Mouse (Mus musculus) thymus, adult 2 months (tissue): ENCODE data around the gene Vsig1. TPM values are rescaled to one million over a fixed set of nuclear protein-coding genes. Genes with fewer than 3 reads are reported as not detected.

Experiments
- DNase-seq: peaks from one replicate; pipeline ENCODE4 v3.0.0; 2021
- H3K27ac ChIP-seq: fragments of 200-500 bp; 2 replicates; pipeline ENCODE4 v1.5.1; 2012; ENCODE audit warnings: low read length, control low read depth; ENCODE audit not compliant: control insufficient read depth, insufficient read depth
- H3K27me3 ChIP-seq: fragments of 200-500 bp; 2 replicates; pipeline ENCODE4 v1.6.1; 2012; ENCODE audit warnings: mild to moderate bottlenecking, low read length, moderate library complexity, mixed read lengths; ENCODE audit not compliant: control insufficient read depth, insufficient read depth
- H3K36me3 ChIP-seq: fragments of 200-500 bp; 2 replicates; pipeline ENCODE4 v1.6.1; 2012; ENCODE audit warnings: mild to moderate bottlenecking, low read length, moderate library complexity; ENCODE audit not compliant: control insufficient read depth, insufficient read depth
- H3K4me1 ChIP-seq: fragments of 200-500 bp; replicated peaks from 2 replicates; pipeline ENCODE4 v1.6.1; 2012; ENCODE audit warnings: low read length; ENCODE audit not compliant: control insufficient read depth, insufficient read depth
- H3K4me3 ChIP-seq: fragments of 200-500 bp; 2 replicates; pipeline ENCODE4 v1.5.1; 2012; ENCODE audit warnings: mild to moderate bottlenecking, low read length, control low read depth, moderate library complexity; ENCODE audit not compliant: control insufficient read depth, insufficient read depth
- CTCF ChIP-seq: fragments of 200-500 bp; IDR thresholded peaks from 2 replicates; pipeline ENCODE4 v1.5.1; 2012; ENCODE audit warnings: mild to moderate bottlenecking, control low read depth, low read length, moderate library complexity, borderline replicate concordance; ENCODE audit not compliant: control insufficient read depth, poor library complexity, insufficient read depth; ENCODE audit errors: extremely low read depth
- POLR2A ChIP-seq: fragments of 200-500 bp; IDR thresholded peaks from 2 replicates; pipeline ENCODE4 v1.6.1; 2012; ENCODE audit warnings: mild to moderate bottlenecking, low read length, control low read depth, moderate library complexity; ENCODE audit not compliant: control insufficient read depth, poor library complexity, insufficient read depth; ENCODE audit errors: extremely low read depth
- WGBS: fragments of 180-500 bp; shearing (Covaris S2); methylation state at CpG from one replicate; pipeline ENCODE4 v1.1.7; 2018; 5-methylcytosine and 5-hydroxymethylcytosine counted together
- polyA plus RNA-seq: library from polyadenylated mRNA; depleted of rRNA; stranded (reverse); fragments of >200 nt; gene quantifications from 2 replicates; pipeline ENCODE4 v1.2.3, GENCODE M21; 2012; rRNA removed

Vsig1 gene
- polyA plus RNA-seq, 1 experiment = 0.15 TPM

DNA sequence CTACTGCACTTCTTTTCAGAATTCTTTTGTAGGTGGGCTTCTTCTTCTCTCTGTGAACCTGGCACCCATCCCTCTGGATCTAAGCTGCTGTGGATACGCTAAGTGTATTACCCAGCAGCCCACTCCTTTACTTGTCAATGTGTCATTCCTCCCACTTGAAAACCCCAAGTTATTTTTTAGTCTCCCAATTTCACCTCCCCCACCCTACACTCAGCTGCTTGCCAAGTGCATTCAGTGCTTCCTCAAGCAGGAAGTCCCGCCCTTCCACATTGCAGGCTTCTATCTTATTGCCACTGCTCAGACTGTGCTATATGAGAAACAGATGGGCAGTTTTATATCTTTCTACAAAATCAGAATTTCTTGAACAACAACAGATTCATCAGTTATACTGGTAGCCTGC is 72.1 kb downstream of the Vsig1 start:
- no peak for DNase-seq

DNA sequence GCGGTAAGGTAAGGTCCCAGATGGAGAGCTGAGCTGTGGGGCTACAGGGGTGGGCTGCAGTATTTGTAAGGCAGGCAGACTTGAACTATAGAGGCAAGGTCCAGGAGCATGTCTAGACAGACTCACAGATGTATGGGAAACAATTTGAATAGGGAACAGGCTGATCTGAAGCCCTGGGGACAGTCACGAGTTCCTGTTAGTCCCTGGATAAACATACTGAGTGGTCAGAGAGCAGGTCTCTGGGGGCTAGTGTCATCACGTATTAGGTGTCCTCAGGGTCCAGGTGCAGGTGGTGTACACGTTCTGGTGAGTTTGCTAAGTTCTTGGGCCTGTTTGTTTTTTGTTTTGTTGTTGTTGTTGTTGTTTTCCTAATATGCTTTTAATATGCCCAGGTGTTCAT is 72.8 kb downstream of the Vsig1 start:
- WGBS = 94% methylated on average over 4 of the region's 4 CpGs
- no peaks in the 10 kb centered on the region for H3K4me1 ChIP-seq
- no peak overlapping the region for H3K27ac ChIP-seq
- no peak for DNase-seq
- H3K4me3 ChIP-seq = no peak overlapping the region
- no peak for TF ChIP-seq CTCF
- TF ChIP-seq POLR2A = no peak
- H3K36me3 ChIP-seq = no peaks in the 10 kb centered on the region
- no peaks in the 10 kb centered on the region for H3K27me3 ChIP-seq

More for the DNA sequence above, 72.1 kb downstream of the Vsig1 start:
- Histone ChIP-seq H3K27ac (no peak overlapping the region), H3K27me3 (no peaks in the 10 kb centered on the region), H3K36me3 (no peaks in the 10 kb centered on the region), H3K4me3 (no peak overlapping the region), H3K4me1 (no peaks in the 10 kb centered on the region)
- TF ChIP-seq POLR2A = no peak
- TF ChIP-seq CTCF = no peak
- WGBS = 40% methylated on average over 2 of the region's 2 CpGs

DNA sequence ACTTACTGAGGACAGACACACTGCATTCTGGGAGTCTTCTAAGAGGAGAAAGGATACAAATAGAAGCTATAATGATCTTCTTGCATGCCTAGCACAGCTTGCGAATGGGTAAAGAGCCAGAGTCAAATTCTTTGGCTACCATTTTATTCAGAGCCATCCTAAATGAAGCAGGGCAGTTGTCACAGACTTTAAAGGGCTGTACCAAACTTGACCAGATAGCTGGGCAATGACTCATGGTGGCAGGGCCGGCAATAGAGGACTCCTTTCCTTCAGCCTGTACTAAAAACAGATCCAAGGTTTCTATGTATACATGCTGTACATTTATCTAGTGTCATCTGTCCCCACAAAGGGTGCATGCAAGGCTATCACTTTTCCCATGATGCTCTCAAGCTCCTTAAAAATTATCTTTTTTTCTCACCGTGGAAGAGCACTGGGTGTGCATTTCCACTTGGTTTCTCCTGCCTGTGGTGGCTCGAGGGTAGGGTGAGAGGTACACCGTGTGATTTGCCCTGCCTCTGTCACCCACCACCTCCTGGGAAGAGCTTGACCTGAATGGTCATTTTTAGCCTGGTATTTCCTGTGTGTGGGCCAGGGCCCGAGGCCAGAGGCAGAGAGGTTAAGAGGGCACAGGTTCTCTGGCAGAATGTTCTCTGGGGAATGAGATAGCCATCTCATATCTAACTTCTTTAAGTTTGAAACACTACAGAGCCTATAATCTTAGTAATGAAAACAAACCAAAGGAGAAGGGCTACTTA is 76.0 kb downstream of the Vsig1 start:
- DNase-seq = no peak
- H3K27ac ChIP-seq = no peak overlapping the region
- TF ChIP-seq CTCF (no peak), POLR2A (no peak)
- H3K36me3 ChIP-seq = no peaks in the 10 kb centered on the region
- H3K4me3 ChIP-seq = no peak overlapping the region
- H3K4me1 ChIP-seq = no peaks in the 10 kb centered on the region
- 60% methylated on average over 6 of the region's 6 CpGs for WGBS
- H3K27me3 ChIP-seq = no peaks in the 10 kb centered on the region

DNA sequence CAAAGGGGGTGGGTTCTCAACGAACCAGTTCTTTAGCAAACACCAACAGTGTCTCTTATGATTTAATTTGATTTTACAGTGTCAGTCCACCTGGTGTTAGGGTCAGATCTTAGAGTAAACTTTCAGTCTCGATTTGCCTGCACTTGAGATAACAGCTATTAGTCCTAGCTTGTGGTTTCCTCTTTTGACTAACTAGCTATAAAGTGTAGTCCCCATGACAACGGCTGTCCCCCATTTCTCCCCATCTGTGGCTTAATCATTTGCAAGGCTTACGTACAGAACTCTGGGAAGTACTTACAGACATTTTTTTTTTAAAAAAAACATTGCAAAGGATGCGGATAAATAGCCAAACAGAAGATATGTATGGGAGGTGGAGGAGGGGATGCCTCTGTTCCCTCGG is 77.4 kb downstream of the Vsig1 start:
- WGBS = 23% methylated on average over 6 of the region's 6 CpGs
- no peaks in the 10 kb centered on the region for H3K27me3 ChIP-seq

DNA sequence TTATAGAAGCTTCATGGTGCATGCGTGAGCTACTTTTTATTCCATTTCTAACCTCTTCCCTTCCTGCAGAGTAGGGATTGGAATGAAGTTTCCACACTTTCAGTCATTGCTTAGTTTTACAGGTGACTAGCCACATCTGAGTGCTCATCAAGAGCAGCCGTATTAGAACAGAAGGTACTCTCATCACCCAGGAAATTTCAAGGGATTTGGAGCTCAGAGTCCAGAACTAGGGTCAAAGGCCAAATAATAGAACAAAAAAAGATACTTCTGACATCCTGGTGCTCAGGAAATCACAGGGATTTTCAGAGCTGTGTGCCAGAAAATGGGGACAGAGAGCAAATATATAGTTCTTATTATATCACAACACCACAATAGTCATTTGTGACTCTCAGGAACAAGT is 77.8 kb downstream of the Vsig1 start:
- no peaks in the 10 kb centered on the region for H3K27me3 ChIP-seq
- no peaks in the 10 kb centered on the region for H3K36me3 ChIP-seq
- H3K27ac ChIP-seq = no peak overlapping the region
- no peak for DNase-seq
- 83% methylated on average over 2 of the region's 2 CpGs for WGBS
- no peaks in the 10 kb centered on the region for H3K4me1 ChIP-seq
- H3K4me3 ChIP-seq = no peak overlapping the region
- no peak for TF ChIP-seq CTCF

More for the DNA sequence above, 77.4 kb downstream of the Vsig1 start:
- Histone ChIP-seq H3K27ac (no peak overlapping the region), H3K4me3 (no peak overlapping the region), H3K4me1 (no peaks in the 10 kb centered on the region), H3K36me3 (no peaks in the 10 kb centered on the region)
- no peak for DNase-seq
- TF ChIP-seq POLR2A (no peak), CTCF (no peak)

Other genes starting within 250 kb of the Vsig1 start
- gene Mid2, start 243.0 kb upstream of the Vsig1 start, polyA plus RNA-seq = 2.9 and 3.1 TPM in 2 replicates
- gene Tex13b, start 94.2 kb upstream of the Vsig1 start, polyA plus RNA-seq = not detected in 2 replicates
- gene Psmd10, start 49.1 kb downstream of the Vsig1 start, polyA plus RNA-seq = 6.8 and 8.0 TPM in 2 replicates
- 6.5 and 7.3 TPM in 2 replicates for gene Atg4a, start 49.3 kb downstream of the Vsig1 start, polyA plus RNA-seq